Mouse (Mus musculus) midbrain, embryonic 14.5 days (tissue): ENCODE results near the gene Sft2d2. TPM values are rescaled to one million over a fixed set of nuclear protein-coding genes. Genes with fewer than 3 reads are reported as not detected.

ENCODE experiments used
- ATAC-seq: fragments of 200-750 bp; cut with Nextera tagmentation; 2 replicates; pipeline ENCODE4 v1.8.0; 2017; ENCODE audit warnings: moderate number of reproducible peaks, moderate library complexity; ENCODE audit not compliant: low FRiP score, low TSS enrichment
- DNase-seq: peaks from one replicate; pipeline ENCODE4 v3.0.0-alpha.2; 2015
- H3K27ac ChIP-seq: fragments of 300-500 bp; sonication (generic); replicated peaks from 2 replicates; pipeline ENCODE4 v1.5.1; 2014; ENCODE audit warnings: mild to moderate bottlenecking, low read depth, low read length, moderate library complexity
- H3K27me3 ChIP-seq: fragments of 300-500 bp; sonication (generic); 2 replicates; pipeline ENCODE4 v1.6.1; 2014; ENCODE audit warnings: low read length, control low read depth, mixed read lengths; ENCODE audit not compliant: control insufficient read depth, insufficient read depth
- H3K36me3 ChIP-seq: fragments of 300-500 bp; sonication (generic); 2 replicates; pipeline ENCODE4 v1.6.1; 2014; ENCODE audit warnings: low read length, control low read depth; ENCODE audit not compliant: control insufficient read depth, insufficient read depth
- H3K4me1 ChIP-seq: fragments of 300-500 bp; sonication (generic); 2 replicates; pipeline ENCODE4 v1.6.1; 2014; ENCODE audit warnings: mild to moderate bottlenecking, antibody characterized with exemption, low read length, control low read depth; ENCODE audit not compliant: control insufficient read depth, insufficient read depth
- H3K4me2 ChIP-seq: fragments of 300-500 bp; sonication (generic); 2 replicates; pipeline ENCODE4 v1.6.1; 2014; ENCODE audit warnings: mild to moderate bottlenecking, low read length, moderate library complexity
- H3K4me3 ChIP-seq: fragments of 300-500 bp; sonication (generic); replicated peaks from 2 replicates; pipeline ENCODE4 v1.5.1; 2014; ENCODE audit warnings: low read depth, low read length
- H3K9ac ChIP-seq: fragments of 300-500 bp; sonication (generic); replicated peaks from 2 replicates; pipeline ENCODE4 v1.6.1; 2014; ENCODE audit warnings: mild to moderate bottlenecking, low read length, moderate library complexity
- H3K9me3 ChIP-seq: fragments of 300-500 bp; sonication (generic); 2 replicates; pipeline ENCODE4 v1.6.1; 2016; ENCODE audit warnings: low read length, control low read depth, mixed read lengths; ENCODE audit not compliant: control insufficient read depth
- WGBS: fragments of 180-500 bp; shearing (Covaris S2); extraction: QIAGEN DNeasy Blood & Tissue Kit; methylation state at CpG from one replicate; pipeline ENCODE4 v1.1.7; 2014; 5-methylcytosine and 5-hydroxymethylcytosine counted together
- polyA plus RNA-seq: library from polyadenylated mRNA; unstranded; fragments of >200 nt; fragmentation: Nextera tagmentation; extraction: Ambion mirVana; gene quantifications from 2 replicates; pipeline ENCODE4 v1.2.1, GENCODE M21; 2014

The Sft2d2 gene
- polyA plus RNA-seq, 1 experiment from 2014 or later: 6.1 TPM

- no peak overlapping the region for H3K27ac ChIP-seq
- no peak for DNase-seq
- 21% methylated on average over 7 of the region's 7 CpGs for WGBS
- H3K4me1 ChIP-seq: peaks cover 7% of the 10 kb centered on the region; the same call in 1 of the 2 replicates
- no peaks in the 10 kb centered on the region for H3K9me3 ChIP-seq
- peak overlapping the region; percentile 71 for H3K4me3 ChIP-seq
- no peak for ATAC-seq
- no peaks in the 10 kb centered on the region for H3K36me3 ChIP-seq
- peaks cover 17% of the 10 kb centered on the region for H3K27me3 ChIP-seq
- peak overlapping the region; percentile 62 for H3K9ac ChIP-seq
- peak overlapping the region; percentile 97 for H3K4me2 ChIP-seq
These were observed 812 bp downstream of the Sft2d2 start for GRCm38 (mm10) chr1:165193426-165193825.

- Histone ChIP-seq H3K36me3 (no peaks in the 10 kb centered on the region), H3K4me3 (no peak overlapping the region), H3K9ac (no peak overlapping the region), H3K27me3 (peaks cover 17% of the 10 kb centered on the region), H3K9me3 (no peaks in the 10 kb centered on the region), H3K4me1 (peaks cover 7% of the 10 kb centered on the region; the same call in 1 of the 2 replicates), H3K4me2 (no peak overlapping the region; the same call in 1 of the 2 replicates), H3K27ac (no peak overlapping the region)
- DNase-seq (no peak), ATAC-seq (no peak)
- WGBS: 89% methylated on average over 10 of the region's 10 CpGs
These were observed 1.4 kb downstream of the Sft2d2 start for GRCm38 (mm10) chr1:165192714-165193264.

- H3K9ac ChIP-seq: no peak overlapping the region
- H3K4me2 ChIP-seq: no peak overlapping the region
- peaks cover 11% of the 10 kb centered on the region for H3K4me1 ChIP-seq
- no peaks in the 10 kb centered on the region for H3K36me3 ChIP-seq
- ATAC-seq (no peak), DNase-seq (no peak)
- peaks cover 17% of the 10 kb centered on the region for H3K27me3 ChIP-seq
- no peak overlapping the region for H3K4me3 ChIP-seq
- 92% methylated on average over 4 of the region's 4 CpGs for WGBS
- H3K27ac ChIP-seq: no peak overlapping the region
- H3K9me3 ChIP-seq: no peaks in the 10 kb centered on the region
These were observed 2.1 kb downstream of the Sft2d2 start for GRCm38 (mm10) chr1:165192102-165192501.

GRCm38 (mm10) chr1:165191611-165192010, 2.6 kb downstream of the Sft2d2 start:
- Histone ChIP-seq H3K9ac (no peak overlapping the region), H3K4me1 (peaks cover 12% of the 10 kb centered on the region), H3K9me3 (no peaks in the 10 kb centered on the region), H3K4me2 (no peak overlapping the region), H3K4me3 (no peak overlapping the region), H3K36me3 (no peaks in the 10 kb centered on the region), H3K27me3 (peaks cover 17% of the 10 kb centered on the region), H3K27ac (no peak overlapping the region)
- 63% methylated on average over 13 of the region's 13 CpGs for WGBS
- DNase-seq (no peak), ATAC-seq (no peak)

GRCm38 (mm10) chr1:165190571-165191273, 3.5 kb downstream of the Sft2d2 start:
- ATAC-seq: no peak

GRCm38 (mm10) chr1:165190068-165190467, 4.2 kb downstream of the Sft2d2 start:
- H3K27ac ChIP-seq: no peak overlapping the region
- H3K27me3 ChIP-seq: peaks cover 12% of the 10 kb centered on the region
- WGBS: 78% methylated on average over 6 of the region's 6 CpGs
- ATAC-seq: no peak
- H3K36me3 ChIP-seq: no peaks in the 10 kb centered on the region
- no peaks in the 10 kb centered on the region for H3K9me3 ChIP-seq
- H3K4me2 ChIP-seq: no peak overlapping the region
- H3K4me1 ChIP-seq: peaks cover 11% of the 10 kb centered on the region
- H3K4me3 ChIP-seq: no peak overlapping the region
- H3K9ac ChIP-seq: no peak overlapping the region
- no peak for DNase-seq

More at GRCm38 (mm10) chr1:165190571-165191273, 3.5 kb downstream of the Sft2d2 start:
- Histone ChIP-seq H3K9ac (no peak overlapping the region), H3K27me3 (peaks cover 17% of the 10 kb centered on the region), H3K36me3 (no peaks in the 10 kb centered on the region), H3K4me2 (no peak overlapping the region), H3K4me1 (peaks cover 12% of the 10 kb centered on the region), H3K4me3 (no peak overlapping the region), H3K9me3 (no peaks in the 10 kb centered on the region), H3K27ac (no peak overlapping the region)
- DNase-seq: no peak
- 92% methylated on average over 10 of the region's 10 CpGs for WGBS

- no peaks in the 10 kb centered on the region for H3K36me3 ChIP-seq
- ATAC-seq (no peak), DNase-seq (no peak)
- H3K4me1 ChIP-seq: peaks cover 5% of the 10 kb centered on the region
- H3K9ac ChIP-seq: no peak overlapping the region
- H3K4me2 ChIP-seq: no peak overlapping the region
- 74% methylated on average over 10 of the region's 10 CpGs for WGBS
- H3K9me3 ChIP-seq: no peaks in the 10 kb centered on the region
- H3K27ac ChIP-seq: no peak overlapping the region
- H3K4me3 ChIP-seq: no peak overlapping the region
- H3K27me3 ChIP-seq: peaks cover 4% of the 10 kb centered on the region; the same call in 1 of the 2 replicates
These were observed 5.2 kb downstream of the Sft2d2 start for GRCm38 (mm10) chr1:165188806-165189580.

GRCm38 (mm10) chr1:165187357-165187756, 6.9 kb downstream of the Sft2d2 start:
- Histone ChIP-seq H3K36me3 (no peaks in the 10 kb centered on the region), H3K4me2 (no peak overlapping the region), H3K9ac (no peak overlapping the region), H3K27me3 (no peaks in the 10 kb centered on the region), H3K9me3 (no peaks in the 10 kb centered on the region), H3K27ac (no peak overlapping the region), H3K4me1 (peaks cover 5% of the 10 kb centered on the region; the same call in 1 of the 2 replicates), H3K4me3 (no peak overlapping the region)
- DNase-seq: no peak
- no peak for ATAC-seq
- WGBS: 45% methylated on average over 5 of the region's 5 CpGs
